Mouse (Mus musculus) heart, adult 2 months (tissue): ENCODE measurements around the gene Limch1. TPM values are rescaled to one million over a fixed set of nuclear protein-coding genes. Genes with fewer than 3 reads are reported as not detected.

Experiments
- DNase-seq, 2 experiments: peaks; one replicate each; pipeline ENCODE4 v3.0.0; 2021
- H3K27ac ChIP-seq: fragments of 200-600 bp; 2 replicates; pipeline ENCODE4 v1.8.1; 2022
- H3K27me3 ChIP-seq: fragments of 200-500 bp; 2 replicates; pipeline ENCODE4 v1.6.1; 2012; ENCODE audit warnings: mild to moderate bottlenecking, low read length, inconsistent platforms, mixed read lengths; ENCODE audit not compliant: control insufficient read depth, insufficient read depth
- H3K36me3 ChIP-seq: fragments of 200-500 bp; 2 replicates; pipeline ENCODE4 v1.6.1; 2012; ENCODE audit warnings: low read length, inconsistent platforms; ENCODE audit not compliant: control insufficient read depth, insufficient read depth
- H3K4me1 ChIP-seq: fragments of 200-500 bp; 2 replicates; pipeline ENCODE4 v1.6.1; 2011; ENCODE audit warnings: low read length; ENCODE audit not compliant: control insufficient read depth, insufficient read depth
- H3K4me3 ChIP-seq: fragments of 200-600 bp; 2 replicates; pipeline ENCODE4 v1.8.1; 2022
- H3K79me2 ChIP-seq: fragments of 200-500 bp; replicated peaks from 2 replicates; pipeline ENCODE4 v1.6.1; 2012; ENCODE audit warnings: mild to moderate bottlenecking, inconsistent platforms, low read length, moderate library complexity, mixed read lengths; ENCODE audit not compliant: control insufficient read depth, insufficient read depth
- H3K9ac ChIP-seq: fragments of 200-500 bp; 2 replicates; pipeline ENCODE4 v1.6.1; 2012; ENCODE audit warnings: low read depth, mild to moderate bottlenecking, control low read depth, inconsistent platforms, low read length, mixed read lengths
- CTCF ChIP-seq: fragments of 200-600 bp; IDR thresholded peaks from 2 replicates; pipeline ENCODE4 v1.8.1; 2022; ENCODE audit warnings: antibody characterized with exemption, mild to moderate bottlenecking, moderate library complexity
- EP300 ChIP-seq: fragments of 200-500 bp; IDR thresholded peaks from 2 replicates; pipeline ENCODE4 v1.6.1; 2011; ENCODE audit warnings: low read depth, low read length, control low read depth; ENCODE audit not compliant: insufficient read depth
- POLR2A ChIP-seq: fragments of 200-500 bp; IDR thresholded peaks from 2 replicates; pipeline ENCODE4 v1.6.1; 2011; ENCODE audit warnings: mild to moderate bottlenecking, low read depth, low read length, control low read depth; ENCODE audit not compliant: insufficient read depth
- WGBS: fragments of 180-500 bp; shearing (Covaris S2); methylation state at CpG from one replicate; pipeline ENCODE4 v1.1.7; 2018; 5-methylcytosine and 5-hydroxymethylcytosine counted together
- intact Hi-C: fragments of 180-260 bp; cut with DNase I; formaldehyde crosslinking; loops from one replicate; pipeline ENCODE4 v1.15.1; 2025
- polyA plus RNA-seq: library from polyadenylated mRNA; depleted of rRNA; stranded (reverse); fragments of >200 nt; gene quantifications from 2 replicates; pipeline ENCODE4 v1.2.3, GENCODE M21; 2012
- total RNA-seq, 2 experiments: library from RNA; stranded (reverse); gene quantifications; 2 replicates each; pipeline ENCODE4 v1.2.3; 2021

Gene Limch1
- total and polyA plus RNA-seq, 3 experiments, result 60.2 to 277 (median 230) TPM

DNA sequence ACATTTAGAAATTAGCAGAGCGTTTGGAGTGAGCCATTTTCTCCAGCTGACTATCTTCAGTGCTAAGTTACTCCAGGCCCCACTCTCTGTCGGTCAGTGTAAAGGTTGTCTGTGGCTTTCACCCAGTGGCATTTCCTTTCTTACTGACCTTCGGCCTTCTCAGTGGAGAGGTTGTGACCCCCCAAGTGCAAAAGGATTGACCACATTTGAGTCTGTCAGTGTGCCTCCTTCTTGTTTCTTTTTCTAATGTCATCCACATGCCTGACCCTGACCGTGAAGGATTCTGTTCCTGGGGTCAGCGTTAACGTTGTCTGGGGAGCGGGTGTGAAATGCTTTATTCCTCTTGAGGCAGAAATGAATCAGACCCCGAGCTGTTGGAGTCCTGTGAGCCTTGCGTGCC lies 191.7 kb downstream of the Limch1 start:
- H3K36me3 ChIP-seq, result no peaks in the 10 kb centered on the region
- no peak overlapping the region for H3K4me3 ChIP-seq
- intact Hi-C loops, result loop anchor here (5.0 kb wide), 1 partner anchor 35 kb away; no protein-coding TSS in a partner anchor
- H3K4me1 ChIP-seq, result peaks cover 3% of the 10 kb centered on the region
- H3K79me2 ChIP-seq, result peaks cover 2% of the 10 kb centered on the region; the same call in 1 of the 2 replicates
- WGBS, result 72% methylated on average over 9 of the region's 9 CpGs
- TF ChIP-seq EP300 (no peak), POLR2A (no peak), CTCF (no peak)
- no peak for DNase-seq
- H3K27me3 ChIP-seq, result no peaks in the 10 kb centered on the region
- no peak overlapping the region for H3K27ac ChIP-seq
- no peak overlapping the region for H3K9ac ChIP-seq

DNA sequence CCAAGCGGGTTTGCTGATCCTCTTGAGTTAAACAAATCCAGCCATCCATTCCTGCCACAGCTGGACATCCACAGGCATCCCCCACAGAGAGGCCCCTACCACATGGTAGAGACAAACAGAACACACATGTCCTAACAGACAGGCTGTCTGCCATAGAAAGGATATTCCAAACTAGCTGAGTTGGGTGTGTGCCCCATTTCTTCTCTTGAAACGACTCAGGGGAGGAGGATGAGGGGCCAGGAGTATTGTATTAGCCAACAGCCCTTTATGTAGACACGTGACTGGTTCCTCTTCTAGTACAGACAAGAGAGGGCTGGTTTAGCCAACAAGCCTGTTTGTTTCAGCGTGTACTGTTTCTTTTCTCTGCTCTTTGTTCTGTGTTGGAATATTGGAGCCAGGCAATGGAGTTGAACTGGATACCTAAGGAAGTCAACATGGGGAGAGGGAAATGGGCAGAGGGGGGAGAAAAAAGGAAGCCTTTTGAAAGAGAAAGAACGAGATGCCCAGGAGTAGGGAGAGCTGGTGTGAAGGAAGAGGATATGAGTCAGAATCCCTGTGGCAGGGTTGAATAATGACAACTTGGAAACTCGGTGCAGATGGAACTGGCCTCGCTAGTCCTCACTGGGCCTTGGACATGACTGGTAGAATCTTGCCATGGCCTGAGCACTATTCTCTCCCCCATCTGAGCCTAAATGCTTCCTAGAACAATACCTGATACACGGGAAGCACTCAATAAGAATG lies 196.3 kb downstream of the Limch1 start:
- peaks cover 7% of the 10 kb centered on the region for H3K4me1 ChIP-seq
- H3K27ac ChIP-seq, result no peak overlapping the region
- 44% methylated on average over 8 of the region's 8 CpGs for WGBS
- no peak for TF ChIP-seq CTCF
- no peak for TF ChIP-seq EP300
- TF ChIP-seq POLR2A, result no peak
- no peaks in the 10 kb centered on the region for H3K79me2 ChIP-seq
- H3K4me3 ChIP-seq, result no peak overlapping the region
- no peak overlapping the region for H3K9ac ChIP-seq
- H3K27me3 ChIP-seq, result no peaks in the 10 kb centered on the region
- intact Hi-C loops, result no loop called here
- no peak for DNase-seq
- H3K36me3 ChIP-seq, result 0 out of 2 replicates have a peak, but pooled peaks cover 3% of the 10 kb centered on the region

DNA sequence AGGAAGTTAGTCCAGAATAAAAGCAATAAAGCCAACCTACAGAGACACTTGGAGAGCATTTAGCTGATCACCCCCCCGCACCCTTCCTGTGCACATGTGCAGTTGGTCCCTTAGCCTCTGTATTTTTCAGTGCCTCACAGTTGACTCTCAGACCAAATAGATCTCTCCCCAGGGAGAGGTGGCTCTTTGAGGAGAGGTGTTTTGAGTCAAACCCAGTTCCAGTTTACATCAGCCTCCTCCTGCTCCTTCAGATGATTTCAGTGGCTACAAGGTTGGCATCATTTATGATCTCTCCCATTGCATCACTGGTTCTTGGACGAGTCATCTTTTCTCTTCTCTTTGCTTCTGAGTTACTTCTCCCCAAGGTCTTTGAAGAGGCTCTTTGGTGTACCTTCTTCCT lies 197.3 kb downstream of the Limch1 start:
- DNase-seq, result no peak
- no peaks in the 10 kb centered on the region for H3K27me3 ChIP-seq
- H3K4me3 ChIP-seq, result no peak overlapping the region
- no peaks in the 10 kb centered on the region for H3K79me2 ChIP-seq
- peaks cover 10% of the 10 kb centered on the region for H3K4me1 ChIP-seq
- H3K27ac ChIP-seq, result no peak overlapping the region
- intact Hi-C loops, result no loop called here
- H3K36me3 ChIP-seq, result 0 out of 2 replicates have a peak, but pooled peaks cover 3% of the 10 kb centered on the region
- TF ChIP-seq CTCF, result no peak
- no peak for TF ChIP-seq EP300
- TF ChIP-seq POLR2A, result no peak
- no peak overlapping the region for H3K9ac ChIP-seq
- WGBS, result 49% methylated on average over 2 of the region's 2 CpGs

DNA sequence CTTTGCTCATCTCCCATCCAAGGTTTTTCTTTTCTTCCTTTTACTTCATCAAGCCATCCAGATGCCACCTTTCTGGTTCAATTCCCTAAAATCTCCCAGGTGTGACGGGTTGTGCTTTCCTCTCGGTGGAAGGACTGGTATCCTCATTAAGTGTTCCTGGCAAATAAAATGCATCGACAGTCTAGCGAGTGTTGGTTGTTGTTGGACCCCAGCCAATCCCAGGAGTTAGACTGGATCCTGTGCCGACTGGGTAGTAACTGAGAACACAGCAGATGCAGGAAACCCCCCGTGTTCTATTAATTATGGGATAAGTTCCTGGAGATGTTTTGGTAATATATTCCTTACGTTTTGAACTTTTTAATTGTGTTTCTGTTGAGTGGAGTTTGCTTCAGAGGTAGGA lies 197.9 kb downstream of the Limch1 start:
- peaks cover 14% of the 10 kb centered on the region for H3K4me1 ChIP-seq
- no peak overlapping the region for H3K4me3 ChIP-seq
- H3K9ac ChIP-seq, result no peak overlapping the region
- H3K79me2 ChIP-seq, result no peaks in the 10 kb centered on the region
- no peaks in the 10 kb centered on the region for H3K27me3 ChIP-seq
- intact Hi-C loops, result no loop called here
- peak in 1 of 2 experiments; percentile 58 for DNase-seq
- TF ChIP-seq EP300 (no peak), CTCF (no peak), POLR2A (no peak)
- H3K36me3 ChIP-seq, result 0 out of 2 replicates have a peak, but pooled peaks cover 3% of the 10 kb centered on the region
- WGBS, result 23% methylated on average over 7 of the region's 7 CpGs
- H3K27ac ChIP-seq, result no peak overlapping the region

DNA sequence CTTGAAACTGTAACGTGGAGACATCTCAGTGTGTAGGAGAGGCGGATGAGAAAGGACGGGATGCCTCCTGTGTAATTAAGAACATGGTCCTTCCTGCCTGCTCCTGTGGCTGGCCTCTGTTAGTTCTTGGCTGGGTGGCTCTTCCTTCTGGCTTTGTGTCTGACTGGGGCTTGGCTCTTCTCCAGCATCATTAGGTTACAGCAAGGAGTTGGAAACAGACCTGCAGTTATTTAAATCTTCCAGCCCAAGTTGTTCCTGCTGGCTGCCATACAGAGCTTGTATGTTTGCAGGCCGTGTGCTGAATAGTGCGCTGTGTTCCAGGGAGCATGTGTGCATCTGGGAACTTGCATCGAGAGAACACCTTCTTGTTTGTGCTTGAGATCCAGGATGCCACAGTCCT lies 202.3 kb downstream of the Limch1 start:
- H3K9ac ChIP-seq, result no peak overlapping the region
- H3K4me1 ChIP-seq, result peaks cover 15% of the 10 kb centered on the region
- 0 out of 2 replicates have a peak, but pooled peaks cover 3% of the 10 kb centered on the region for H3K36me3 ChIP-seq
- intact Hi-C loops, result loop anchor here (1.0 to 5.0 kb wide), 3 partner anchors 39 to 203 kb away; partner anchors contain the start of gene Limch1
- peak; percentile 51 to 76 for DNase-seq
- 13% methylated on average over 6 of the region's 6 CpGs for WGBS
- no peaks in the 10 kb centered on the region for H3K79me2 ChIP-seq
- no peak for TF ChIP-seq CTCF
- peak; percentile 44; the same call in 1 of the 2 replicates for TF ChIP-seq EP300
- no peak for TF ChIP-seq POLR2A
- H3K27ac ChIP-seq, result peak overlapping the region; percentile 24
- no peak overlapping the region for H3K4me3 ChIP-seq
- H3K27me3 ChIP-seq, result no peaks in the 10 kb centered on the region

DNA sequence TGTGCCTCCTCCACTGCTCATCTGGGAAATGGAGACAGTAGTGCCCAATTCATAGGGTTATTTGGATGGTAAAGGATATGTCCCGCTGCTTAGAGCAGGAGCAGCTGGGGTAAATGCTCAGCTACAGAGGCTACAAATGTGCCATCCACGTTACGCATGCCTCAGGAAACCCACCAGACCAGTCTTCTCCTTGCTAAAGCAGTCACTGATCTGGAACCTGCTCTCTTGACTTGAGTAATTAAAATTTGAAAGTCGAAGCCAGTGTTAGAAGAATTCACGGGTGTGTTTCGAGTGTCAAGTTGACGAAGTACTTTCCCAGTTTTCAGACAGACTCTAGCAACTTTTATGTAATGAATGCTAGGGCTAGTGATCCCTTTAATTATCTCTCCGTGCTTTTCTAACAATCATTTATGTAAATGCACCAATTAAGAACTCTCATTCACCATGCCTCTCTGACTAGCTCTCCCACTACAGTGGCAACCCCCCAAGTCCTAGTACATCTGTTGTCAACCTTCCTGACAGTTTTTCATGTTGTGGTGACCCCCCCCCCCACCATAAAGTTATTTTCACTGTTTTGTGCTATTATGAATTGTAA lies 203.6 kb downstream of the Limch1 start:
- Histone ChIP-seq H3K4me3 (no peak overlapping the region), H3K36me3 (0 out of 2 replicates have a peak, but pooled peaks cover 1% of the 10 kb centered on the region), H3K27me3 (no peaks in the 10 kb centered on the region), H3K4me1 (peaks cover 13% of the 10 kb centered on the region), H3K79me2 (no peaks in the 10 kb centered on the region), H3K27ac (no peak overlapping the region), H3K9ac (no peak overlapping the region)
- intact Hi-C loops, result loop anchor here (5.0 kb wide), 2 partner anchors 38 to 52 kb away; no protein-coding TSS in a partner anchor
- TF ChIP-seq EP300 (no peak), CTCF (no peak), POLR2A (no peak)
- no peak for DNase-seq
- WGBS, result 93% methylated on average over 8 of the region's 8 CpGs
